Mouse (Mus musculus): ENCODE measurements around the gene Klkb1. TPM values are rescaled to one million over a fixed set of nuclear protein-coding genes. Genes with fewer than 3 reads are reported as not detected.
"Not testable (repeated sequence)": the region's sequence is repeated elsewhere in the genome, so short reads cannot be mapped to it uniquely, and the experiment has no call there.

The Klkb1 gene
- polyA plus RNA-seq, 2 experiments: 4.3 to 6.0 TPM

- Histone ChIP-seq H3K36me3 (replicated peaks; ENCODE audit: control insufficient read depth, insufficient read depth, low read depth) (no peaks in the 10 kb centered on the region), H3K27me3 (ENCODE audit: control insufficient read depth, insufficient read depth, low read length) (no peaks in the 10 kb centered on the region), H3K27ac (no peak within 1 kb of the TSS), H3K9me3 (ENCODE audit: control insufficient read depth, low read length) (no peaks in the 10 kb centered on the region), H3K4me1 (replicated peaks; ENCODE audit: control insufficient read depth in 2 of 2, insufficient read depth in 2 of 2, low read length in 1 of 2) (peaks cover 0 to 5% of the 10 kb centered on the region in 2 experiments; a peak in 2 of 4 replicates), H3K9ac (replicated peaks) (no peak within 1 kb of the TSS), H3K4me2 (ENCODE audit: low read depth) (peak within 1 kb of the TSS; percentile 61), H3K4me3 (ENCODE audit: insufficient read depth in 1 of 2, low read depth in 2 of 2, low read length in 2 of 2) (peak within 1 kb of the TSS; percentile 54 to 70)
- ATAC-seq (ENCODE audit: insufficient read depth) (peak; percentile 68), DNase-seq (ENCODE audit: low read depth in 3 of 3, low spot score in 3 of 3) (peak; percentile 11 to 22 (median 14))
- TF ChIP-seq EP300 (IDR thresholded peaks at IDR 0.05; ENCODE audit: low read depth): no peak
- no peak for TF ChIP-seq CTCF (IDR thresholded peaks at IDR 0.05; ENCODE audit: low read depth)
- whole genome bisulfite sequencing (ENCODE audit: insufficient replicate concordance): 2% methylated on average over 44 of the region's 44 CpGs
Observed at GRCm38 (mm10) chr8:45332685-45333409, 38.2 kb upstream of the Klkb1 start, which contains the start of gene Cyp4v3. Gene Cyp4v3, minus strand, starts transcription at chr8:45333216.

DNA sequence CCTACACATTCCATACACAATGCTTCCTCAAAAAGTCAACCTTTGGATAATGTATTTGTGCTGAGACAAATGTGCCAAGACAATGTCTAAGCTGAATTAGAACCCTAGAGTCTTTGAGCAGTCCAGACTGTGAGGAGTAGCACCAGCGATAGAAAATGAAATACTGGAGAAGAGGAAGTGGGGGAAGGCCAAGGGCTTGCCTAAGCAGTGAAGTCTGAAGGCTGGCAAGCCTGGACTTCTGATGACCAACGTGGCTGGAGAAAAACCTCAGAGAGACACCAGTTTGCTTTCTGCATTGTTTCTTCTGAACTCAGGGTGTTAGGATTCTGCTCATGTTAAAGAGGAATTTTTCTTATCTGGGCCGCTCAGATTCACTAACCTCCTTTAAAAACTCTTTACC is 36.2 kb upstream of the Klkb1 start:
- no peaks in the 10 kb centered on the region for H3K36me3 ChIP-seq (replicated peaks; ENCODE audit: control insufficient read depth, insufficient read depth, low read depth)
- WGBS (ENCODE audit: insufficient replicate concordance): 38% methylated on average over 3 of the region's 3 CpGs
- no peaks in the 10 kb centered on the region for H3K27me3 ChIP-seq (ENCODE audit: control insufficient read depth, insufficient read depth, low read length)
- no peak overlapping the region for H3K4me3 ChIP-seq (ENCODE audit: insufficient read depth in 1 of 2, low read depth in 2 of 2, low read length in 2 of 2)
- ATAC-seq (ENCODE audit: insufficient read depth) (no peak), DNase-seq (ENCODE audit: low read depth in 3 of 3, low spot score in 3 of 3) (no peak)
- H3K9me3 ChIP-seq (ENCODE audit: control insufficient read depth, low read length): no peaks in the 10 kb centered on the region
- no peak overlapping the region for H3K27ac ChIP-seq
- H3K4me1 ChIP-seq (replicated peaks; ENCODE audit: control insufficient read depth in 2 of 2, insufficient read depth in 2 of 2, low read length in 1 of 2): peaks cover 0 to 5% of the 10 kb centered on the region in 2 experiments; a peak in 2 of 4 replicates
- no peak for TF ChIP-seq EP300 (IDR thresholded peaks at IDR 0.05; ENCODE audit: low read depth)
- no peak for TF ChIP-seq CTCF (IDR thresholded peaks at IDR 0.05; ENCODE audit: low read depth)
- no peak overlapping the region for H3K9ac ChIP-seq (replicated peaks)
- H3K4me2 ChIP-seq (ENCODE audit: low read depth): no peak overlapping the region

GRCm38 (mm10) chr8:45329206-45329980 is 34.7 kb upstream of the Klkb1 start:
- H3K36me3 ChIP-seq (replicated peaks; ENCODE audit: control insufficient read depth, insufficient read depth, low read depth): no peaks in the 10 kb centered on the region
- H3K4me2 ChIP-seq (ENCODE audit: low read depth): no peak overlapping the region
- no peak overlapping the region for H3K9ac ChIP-seq (replicated peaks)
- H3K9me3 ChIP-seq (ENCODE audit: control insufficient read depth, low read length): no peaks in the 10 kb centered on the region
- no peak overlapping the region for H3K4me3 ChIP-seq (ENCODE audit: insufficient read depth in 1 of 2, low read depth in 2 of 2, low read length in 2 of 2)
- DNase-seq (ENCODE audit: low read depth in 3 of 3, low spot score in 3 of 3) (no peak), ATAC-seq (ENCODE audit: insufficient read depth) (no peak)
- WGBS (ENCODE audit: insufficient replicate concordance): 73% methylated on average over 6 of the region's 6 CpGs
- H3K27ac ChIP-seq: no peak overlapping the region
- H3K4me1 ChIP-seq (replicated peaks; ENCODE audit: control insufficient read depth in 2 of 2, insufficient read depth in 2 of 2, low read length in 1 of 2): peaks cover 0 to 5% of the 10 kb centered on the region in 2 experiments; a peak in 2 of 4 replicates
- H3K27me3 ChIP-seq (ENCODE audit: control insufficient read depth, insufficient read depth, low read length): no peaks in the 10 kb centered on the region
- TF ChIP-seq CTCF (IDR thresholded peaks at IDR 0.05; ENCODE audit: low read depth) (no peak), EP300 (IDR thresholded peaks at IDR 0.05; ENCODE audit: low read depth) (no peak)

GRCm38 (mm10) chr8:45327076-45327475 is 32.4 kb upstream of the Klkb1 start:
- not testable (repeated sequence) for H3K36me3 ChIP-seq (replicated peaks; ENCODE audit: control insufficient read depth, insufficient read depth, low read depth); ATAC-seq (ENCODE audit: insufficient read depth); H3K27ac ChIP-seq; H3K4me3 ChIP-seq (ENCODE audit: insufficient read depth in 1 of 2, low read depth in 2 of 2, low read length in 2 of 2); H3K4me1 ChIP-seq (replicated peaks; ENCODE audit: control insufficient read depth in 2 of 2, insufficient read depth in 2 of 2, low read length in 1 of 2); H3K9me3 ChIP-seq (ENCODE audit: control insufficient read depth, low read length); H3K4me2 ChIP-seq (ENCODE audit: low read depth); DNase-seq (ENCODE audit: low read depth in 3 of 3, low spot score in 3 of 3); H3K27me3 ChIP-seq (ENCODE audit: control insufficient read depth, insufficient read depth, low read length); H3K9ac ChIP-seq (replicated peaks)

- Histone ChIP-seq H3K36me3 (replicated peaks; ENCODE audit: control insufficient read depth, insufficient read depth, low read depth) (no peaks in the 10 kb centered on the region), H3K27ac (no peak overlapping the region), H3K9me3 (ENCODE audit: control insufficient read depth, low read length) (no peaks in the 10 kb centered on the region), H3K4me2 (ENCODE audit: low read depth) (no peak overlapping the region), H3K9ac (replicated peaks) (no peak overlapping the region), H3K4me3 (ENCODE audit: insufficient read depth in 1 of 2, low read depth in 2 of 2, low read length in 2 of 2) (no peak overlapping the region), H3K4me1 (replicated peaks; ENCODE audit: control insufficient read depth in 2 of 2, insufficient read depth in 2 of 2, low read length in 1 of 2) (no peaks in the 10 kb centered on the region), H3K27me3 (ENCODE audit: control insufficient read depth, insufficient read depth, low read length) (no peaks in the 10 kb centered on the region)
- no peak for DNase-seq (ENCODE audit: low read depth in 3 of 3, low spot score in 3 of 3)
- ATAC-seq (ENCODE audit: insufficient read depth): no peak
- TF ChIP-seq CTCF (IDR thresholded peaks at IDR 0.05; ENCODE audit: low read depth) (no peak), EP300 (IDR thresholded peaks at IDR 0.05; ENCODE audit: low read depth) (no peak)
- WGBS (ENCODE audit: insufficient replicate concordance): 55% methylated on average over 4 of the region's 4 CpGs
Observed at GRCm38 (mm10) chr8:45324151-45324550, 29.5 kb upstream of the Klkb1 start.
